Mouse (Mus musculus): ENCODE data around the gene Thsd4.

DNA sequence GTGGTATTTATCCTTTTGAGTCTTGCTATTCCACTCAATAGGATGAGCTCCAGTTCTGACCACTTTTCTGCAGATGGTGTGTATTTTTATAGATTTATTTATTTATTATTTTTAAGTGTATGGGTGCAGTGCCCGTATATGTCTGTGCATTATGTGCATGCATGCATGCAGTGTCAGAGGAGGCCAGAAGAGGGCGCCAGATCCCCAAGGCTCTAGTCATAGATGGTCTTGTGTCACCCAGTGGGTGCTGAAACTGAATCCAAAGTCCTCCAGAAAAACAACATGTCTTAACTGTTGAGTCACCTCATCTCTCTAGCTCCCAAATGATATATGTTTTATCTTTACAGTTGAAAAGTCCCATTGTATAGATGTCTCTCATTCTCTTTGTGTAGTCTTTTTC lies 326.3 kb downstream of the Thsd4 start:
- no peak for TF ChIP-seq MAFK (IDR thresholded peaks at IDR 0.05; ENCODE audit: insufficient read depth, low read depth, low read length)
- TF ChIP-seq CHD2 (IDR thresholded peaks at IDR 0.05; ENCODE audit: low read depth, low read length): no peak
- no peak for TF ChIP-seq ZNF384 (IDR thresholded peaks at IDR 0.05; ENCODE audit: low read depth, low read length)
- no peak for TF ChIP-seq HCFC1 (IDR thresholded peaks at IDR 0.05; ENCODE audit: borderline replicate concordance, insufficient read depth, low read length)
- no peak for TF ChIP-seq ZC3H11A (IDR thresholded peaks at IDR 0.05; ENCODE audit: borderline replicate concordance, low read depth, low read length)
